Mouse (Mus musculus) liver, postnatal 0 days (tissue): ENCODE results near the gene Taf6.

Experiments
- CTCF ChIP-seq: sonication (generic); IDR thresholded peaks from 2 replicates; pipeline ENCODE4 v1.5.1; 2016; ENCODE audit warnings: antibody characterized with exemption, low read depth
- EP300 ChIP-seq: IDR thresholded peaks from 2 replicates; pipeline ENCODE4 v1.6.1; 2016; ENCODE audit warnings: antibody characterized with exemption, low read depth, mild to moderate bottlenecking

DNA sequence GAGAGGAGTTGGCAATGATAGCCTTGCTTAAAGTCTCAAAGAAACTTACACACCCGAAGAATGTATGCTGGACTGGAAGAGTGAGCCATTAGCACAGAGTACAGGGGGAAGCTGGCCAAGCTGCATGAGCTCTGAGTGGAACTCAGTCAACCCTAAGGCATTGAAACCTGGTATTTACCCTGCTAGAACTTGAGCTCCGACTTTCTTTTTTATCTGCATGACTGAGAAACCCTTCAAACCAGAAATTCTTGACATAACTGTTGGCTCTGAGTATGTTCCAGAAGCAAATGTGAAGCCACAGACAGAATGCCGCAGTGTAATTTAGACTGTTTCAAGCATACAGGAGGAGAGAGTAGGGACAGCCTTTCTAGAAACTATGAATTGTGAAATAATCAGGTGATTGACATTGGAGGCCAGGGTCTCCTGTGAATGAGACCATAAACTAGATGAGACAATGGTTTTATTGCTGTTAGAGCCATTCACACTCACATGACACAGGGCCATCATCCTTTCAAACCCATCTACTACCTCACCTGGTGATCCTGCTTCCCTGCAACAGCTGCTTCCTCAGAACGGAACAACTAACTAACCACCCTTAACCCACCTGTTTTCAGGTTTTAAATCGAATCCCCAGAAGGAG, 54.7 kb downstream of the Taf6 start:
- TF ChIP-seq CTCF = no peak
- no peak for TF ChIP-seq EP300
